Mouse (Mus musculus): ENCODE measurements at regions not wholly inside any gene's neighbourhood (a gene's known extent, or its start where the extent isn't known, plus 50 kb on each side); places are given as distances from the start of the nearest gene placed in this dataset.

DNA sequence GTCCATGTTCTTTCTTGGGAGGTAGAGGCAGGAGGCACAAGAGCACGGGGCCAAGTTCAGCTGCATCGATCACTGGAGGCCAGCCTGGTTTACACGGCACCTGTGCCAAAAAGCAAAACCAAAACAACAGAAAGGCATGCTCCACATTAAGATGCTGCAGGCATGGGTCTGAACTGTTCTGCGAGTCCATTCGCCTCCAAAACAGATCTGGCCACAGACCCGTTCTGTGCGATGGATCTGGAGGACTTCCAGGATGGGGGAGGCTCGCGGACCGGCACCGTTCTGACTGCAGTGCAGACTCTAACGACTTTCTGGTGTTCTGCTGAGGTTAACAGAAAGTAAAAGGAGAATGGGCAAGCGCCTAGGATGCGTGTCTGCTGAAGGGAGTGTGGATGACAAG lies 52.3 kb downstream of the A230072I06Rik start:
- TF ChIP-seq CTCF (IDR thresholded peaks at IDR 0.05), result no peak
- peak overlapping the region; percentile 43; the same call in 1 of the 2 replicates for H3K27ac ChIP-seq (ENCODE audit: low read depth, low read length)

DNA sequence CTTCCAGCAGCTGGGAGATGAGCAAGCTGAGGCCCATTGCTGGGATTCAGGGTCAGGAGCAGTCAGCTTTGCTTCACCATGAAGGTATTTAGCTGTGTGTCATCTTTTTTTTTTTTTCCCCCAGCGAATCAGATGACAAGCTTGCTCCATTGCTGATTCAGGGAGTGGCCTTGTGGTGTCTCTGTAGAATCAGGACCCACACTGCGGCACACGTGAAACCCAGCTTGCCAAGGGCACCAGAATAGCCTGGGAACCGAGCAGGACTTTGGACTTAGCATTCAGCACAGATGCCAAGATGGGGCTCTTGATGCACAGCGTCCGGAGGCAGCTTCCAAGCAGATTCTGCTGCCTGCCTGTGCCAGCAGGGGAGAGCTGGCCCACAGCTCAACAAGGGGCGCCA lies 53.0 kb downstream of the A230072I06Rik start:
- Histone ChIP-seq H3K36me3 (ENCODE audit: insufficient read depth, low read length) (no peaks in the 10 kb centered on the region), H3K9me3 (ENCODE audit: low read length) (no peaks in the 10 kb centered on the region), H3K27me3 (ENCODE audit: insufficient read depth, low read length) (peaks cover 48% of the 10 kb centered on the region), H3K27ac (ENCODE audit: low read depth, low read length) (no peak overlapping the region; the same call in 1 of the 2 replicates), H3K4me1 (ENCODE audit: insufficient read depth, low read length) (0 out of 2 replicates have a peak, but pooled peaks cover 5% of the 10 kb centered on the region), H3K4me2 (ENCODE audit: low read depth, low read length, poor library complexity, severe bottlenecking) (no peak overlapping the region), H3K9ac (replicated peaks; ENCODE audit: low read length, poor library complexity, severe bottlenecking) (no peak overlapping the region), H3K4me3 (ENCODE audit: low read depth, low read length) (no peak overlapping the region)
- TF ChIP-seq CTCF (IDR thresholded peaks at IDR 0.05), result no peak
- DNase-seq (ENCODE audit: low spot score) (peak; percentile 81), ATAC-seq (ENCODE audit: low FRiP score) (no peak)
- 71% methylated on average over 7 of the region's 7 CpGs for WGBS

More for the DNA sequence above, 52.3 kb downstream of the A230072I06Rik start:
- no peak overlapping the region for H3K4me3 ChIP-seq (ENCODE audit: low read depth, low read length)
- 0 out of 2 replicates have a peak, but pooled peaks cover 5% of the 10 kb centered on the region for H3K4me1 ChIP-seq (ENCODE audit: insufficient read depth, low read length)
- 72% methylated on average over 14 of the region's 14 CpGs for WGBS
- H3K9me3 ChIP-seq (ENCODE audit: low read length), result no peaks in the 10 kb centered on the region
- no peak overlapping the region for H3K4me2 ChIP-seq (ENCODE audit: low read depth, low read length, poor library complexity, severe bottlenecking)
- H3K36me3 ChIP-seq (ENCODE audit: insufficient read depth, low read length), result no peaks in the 10 kb centered on the region
- H3K9ac ChIP-seq (replicated peaks; ENCODE audit: low read length, poor library complexity, severe bottlenecking), result no peak overlapping the region
- H3K27me3 ChIP-seq (ENCODE audit: insufficient read depth, low read length), result peaks cover 47% of the 10 kb centered on the region
- DNase-seq (ENCODE audit: low spot score) (peak; percentile 70), ATAC-seq (ENCODE audit: low FRiP score) (no peak; the same call in 1 of the 2 replicates)

DNA sequence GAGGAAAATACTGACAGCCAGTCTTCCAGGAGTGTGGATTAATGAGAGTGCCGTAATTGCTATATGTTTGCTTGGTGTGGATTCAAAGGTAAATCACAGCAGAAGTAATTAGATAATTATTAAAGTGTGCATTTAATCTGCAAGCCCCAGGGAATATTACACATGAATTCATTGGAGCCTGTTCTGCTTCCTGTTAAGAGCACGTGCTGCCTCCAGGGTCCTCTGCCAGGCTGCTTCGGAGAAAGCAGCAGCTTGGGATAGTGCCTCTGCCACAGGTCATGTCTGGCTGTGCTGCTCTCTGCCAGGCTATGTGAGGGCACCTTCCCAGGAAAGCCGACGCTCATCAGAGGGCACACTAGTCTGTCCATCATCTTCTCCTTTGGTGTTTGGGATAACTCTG lies 55.5 kb downstream of the A230072I06Rik start:
- Histone ChIP-seq H3K4me3 (ENCODE audit: low read depth, low read length) (no peak overlapping the region), H3K36me3 (ENCODE audit: insufficient read depth, low read length) (no peaks in the 10 kb centered on the region), H3K4me2 (ENCODE audit: low read depth, low read length, poor library complexity, severe bottlenecking) (no peak overlapping the region), H3K27ac (ENCODE audit: low read depth, low read length) (no peak overlapping the region), H3K27me3 (ENCODE audit: insufficient read depth, low read length) (peaks cover 57% of the 10 kb centered on the region), H3K9me3 (ENCODE audit: low read length) (no peaks in the 10 kb centered on the region), H3K9ac (replicated peaks; ENCODE audit: low read length, poor library complexity, severe bottlenecking) (no peak overlapping the region), H3K4me1 (ENCODE audit: insufficient read depth, low read length) (no peaks in the 10 kb centered on the region)
- ATAC-seq (ENCODE audit: low FRiP score) (no peak), DNase-seq (ENCODE audit: low spot score) (no peak)
- 54% methylated on average over 5 of the region's 5 CpGs for WGBS
- TF ChIP-seq CTCF (IDR thresholded peaks at IDR 0.05), result no peak

DNA sequence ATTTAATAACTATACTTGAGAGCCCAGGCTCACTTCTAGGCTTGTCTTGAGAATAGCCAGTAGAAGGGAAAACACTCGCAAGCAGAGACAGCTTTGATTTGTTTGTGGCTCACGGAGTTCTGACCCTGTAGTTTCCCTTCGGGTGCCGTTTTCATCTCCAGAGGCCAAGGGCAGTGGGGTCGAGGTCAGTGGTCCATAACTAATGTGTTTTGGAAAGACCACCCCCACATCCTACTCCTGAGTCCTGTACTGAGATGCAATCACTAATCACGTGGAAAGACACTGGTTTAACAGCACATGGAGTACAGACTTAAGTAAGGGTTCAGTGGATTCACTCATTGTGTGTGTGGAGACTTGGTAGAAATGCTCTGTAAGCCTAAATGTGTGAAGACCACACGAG lies 56.0 kb downstream of the A230072I06Rik start:
- Histone ChIP-seq H3K4me2 (ENCODE audit: low read depth, low read length, poor library complexity, severe bottlenecking) (no peak overlapping the region), H3K4me3 (ENCODE audit: low read depth, low read length) (no peak overlapping the region), H3K27ac (ENCODE audit: low read depth, low read length) (no peak overlapping the region), H3K4me1 (ENCODE audit: insufficient read depth, low read length) (no peaks in the 10 kb centered on the region), H3K9ac (replicated peaks; ENCODE audit: low read length, poor library complexity, severe bottlenecking) (no peak overlapping the region), H3K9me3 (ENCODE audit: low read length) (no peaks in the 10 kb centered on the region), H3K27me3 (ENCODE audit: insufficient read depth, low read length) (peaks cover 52% of the 10 kb centered on the region), H3K36me3 (ENCODE audit: insufficient read depth, low read length) (no peaks in the 10 kb centered on the region)
- WGBS, result 51% methylated on average over 7 of the region's 7 CpGs
- DNase-seq (ENCODE audit: low spot score) (no peak), ATAC-seq (ENCODE audit: low FRiP score) (no peak)
- TF ChIP-seq CTCF (IDR thresholded peaks at IDR 0.05), result no peak

DNA sequence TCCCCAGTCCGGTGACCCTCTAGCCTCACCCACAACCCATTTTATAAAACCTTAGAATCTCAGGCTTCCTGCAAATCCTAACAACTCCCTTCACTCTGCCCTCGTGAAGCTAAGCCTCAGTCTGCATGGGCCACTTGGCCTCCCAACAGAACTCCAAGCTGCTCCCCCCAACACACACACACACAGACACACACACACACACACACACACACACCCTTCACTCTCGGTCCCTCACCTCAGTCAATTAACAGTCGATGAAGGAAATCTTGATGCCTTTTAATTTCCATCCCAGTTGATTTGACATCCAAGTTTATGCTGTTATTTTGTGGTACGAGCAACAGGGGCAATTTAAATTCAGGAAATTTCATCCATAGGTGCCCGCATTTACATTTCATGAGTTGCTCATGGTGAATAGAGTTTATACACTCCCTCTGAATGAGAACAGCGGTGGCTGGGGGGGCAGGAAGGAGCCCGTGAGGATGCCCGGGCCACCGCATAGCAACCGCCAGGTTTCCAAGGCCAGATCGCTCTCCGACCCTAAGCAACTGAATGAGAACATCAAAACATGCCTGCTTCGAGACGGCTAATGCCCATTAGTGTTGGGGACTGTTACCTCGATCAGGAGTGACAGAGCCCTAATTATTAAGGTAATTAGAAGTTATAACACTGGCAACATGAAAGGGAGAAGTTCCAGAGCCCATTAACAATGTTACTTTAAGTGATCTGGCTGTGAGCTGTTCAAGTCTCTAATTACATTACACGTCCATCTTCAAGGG lies 55.8 kb upstream of the Sox1 start:
- H3K27me3 ChIP-seq (ENCODE audit: insufficient read depth, low read length), result peaks cover 25% of the 10 kb centered on the region
- no peak overlapping the region for H3K4me3 ChIP-seq (ENCODE audit: low read depth, low read length)
- no peaks in the 10 kb centered on the region for H3K36me3 ChIP-seq (ENCODE audit: insufficient read depth, low read length)
- ATAC-seq (ENCODE audit: low FRiP score), result no peak
- no peak overlapping the region for H3K27ac ChIP-seq (ENCODE audit: low read depth, low read length)
- DNase-seq (ENCODE audit: low spot score), result no peak
- H3K4me1 ChIP-seq (ENCODE audit: insufficient read depth, low read length), result no peaks in the 10 kb centered on the region
- no peaks in the 10 kb centered on the region for H3K9me3 ChIP-seq (ENCODE audit: low read length)
- H3K4me2 ChIP-seq (ENCODE audit: low read depth, low read length, poor library complexity, severe bottlenecking), result no peak overlapping the region
- no peak overlapping the region for H3K9ac ChIP-seq (replicated peaks; ENCODE audit: low read length, poor library complexity, severe bottlenecking)
- no peak for TF ChIP-seq CTCF (IDR thresholded peaks at IDR 0.05)
- 32% methylated on average over 17 of the region's 17 CpGs for WGBS

DNA sequence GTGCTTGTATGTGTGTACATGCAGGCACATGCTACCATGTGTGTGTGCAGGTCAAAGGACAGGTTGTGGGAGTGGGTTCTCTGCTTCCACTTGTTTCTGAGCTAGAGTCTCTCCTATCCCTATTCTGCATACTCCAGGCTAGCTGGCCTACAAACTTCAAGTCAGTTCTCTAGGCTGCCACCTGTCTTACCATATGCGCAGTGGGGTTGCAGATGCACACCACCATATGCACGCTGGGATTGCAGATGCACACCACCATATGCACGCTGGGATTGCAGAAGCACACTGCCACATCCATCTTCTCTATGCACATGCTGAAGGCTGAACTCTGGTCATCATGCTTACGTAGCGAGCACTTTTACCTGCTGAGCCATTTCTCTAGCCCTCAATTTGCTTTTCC lies 54.1 kb upstream of the Sox1 start:
- Histone ChIP-seq H3K36me3 (ENCODE audit: insufficient read depth, low read length) (no peaks in the 10 kb centered on the region), H3K9me3 (ENCODE audit: low read length) (no peaks in the 10 kb centered on the region), H3K4me1 (ENCODE audit: insufficient read depth, low read length) (no peaks in the 10 kb centered on the region), H3K9ac (replicated peaks; ENCODE audit: low read length, poor library complexity, severe bottlenecking) (no peak overlapping the region), H3K27ac (ENCODE audit: low read depth, low read length) (no peak overlapping the region), H3K4me3 (ENCODE audit: low read depth, low read length) (no peak overlapping the region), H3K4me2 (ENCODE audit: low read depth, low read length, poor library complexity, severe bottlenecking) (no peak overlapping the region), H3K27me3 (ENCODE audit: insufficient read depth, low read length) (peaks cover 16% of the 10 kb centered on the region)
- no peak for TF ChIP-seq CTCF (IDR thresholded peaks at IDR 0.05)
- 93% methylated on average over 5 of the region's 5 CpGs for WGBS
- DNase-seq (ENCODE audit: low spot score), result no peak
- ATAC-seq (ENCODE audit: low FRiP score), result no peak
